Comparison of ENCODE assay signal across 8 mouse cellular contexts in the genomic region with DNA sequence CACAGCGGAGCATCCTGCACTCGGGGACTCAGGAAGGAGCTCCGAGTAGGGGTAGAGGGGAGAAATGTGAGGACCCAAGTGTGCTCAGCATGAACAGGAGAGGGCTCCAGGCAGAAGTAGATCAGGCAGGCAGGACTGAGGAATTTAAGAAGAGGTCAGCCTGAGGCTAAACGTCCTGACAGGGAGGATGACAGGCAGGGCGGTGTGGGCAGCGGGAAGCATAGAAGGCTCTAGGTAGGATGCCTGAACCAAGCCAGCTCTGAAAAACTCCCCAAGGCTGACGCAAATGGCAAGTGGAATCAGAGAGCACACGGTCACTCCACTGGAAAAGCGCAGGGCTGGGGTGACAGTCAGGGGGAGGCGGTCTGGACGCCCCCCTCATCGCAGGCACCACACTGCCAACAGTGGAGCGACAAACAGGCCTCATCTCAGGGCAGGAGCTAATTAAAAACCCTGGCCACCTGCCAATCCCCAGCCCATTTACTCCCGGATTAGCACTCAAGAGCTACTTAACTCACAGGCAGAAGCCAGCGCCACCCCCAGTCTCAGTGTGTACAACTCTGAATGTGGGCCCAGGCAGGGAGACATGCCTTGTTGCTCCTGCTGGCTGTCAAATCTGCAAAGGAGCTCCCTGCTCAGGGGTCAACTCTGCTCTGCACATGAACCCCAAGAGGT. TPM values are rescaled to one million over a fixed set of nuclear protein-coding genes. Genes with fewer than 3 reads are reported as not detected.
A peak's percentile ranks its signal among the peaks of the same experiment; 100 is the strongest.
DNase-seq lines count a peak whose midpoint lies in the region; ATAC-seq and TF ChIP-seq lines count a peak whose summit lies in the region.

No protein-coding gene starts in this region.

- H3K27me3 ChIP-seq in kidney, adult 2 months (replicated peaks; ENCODE audit: control insufficient read depth, insufficient read depth, low read length) = no peaks in the 10 kb centered on the region
- peaks cover 66% of the 10 kb centered on the region for H3K27me3 ChIP-seq in forebrain, embryonic 13.5 days
- peaks cover 10% of the 10 kb centered on the region for H3K27me3 ChIP-seq in hindbrain, embryonic 11.5 days (ENCODE audit: control insufficient read depth, insufficient read depth, low read length)

- DNase-seq in kidney, adult 2 months = peak; percentile 16
- DNase-seq in kidney, adult 18-20 months = no peak
- peak; percentile 50 for DNase-seq in hindbrain, embryonic 11.5 days (ENCODE audit: low spot score)
- peak; percentile 82 to 85 for DNase-seq in left cerebral cortex, postnatal 10 days (ENCODE audit: extremely low spot score in 1 of 2, low spot score in 2 of 2)
- peak; percentile 95 for DNase-seq in retina, postnatal 1 day
- DNase-seq in ovary, adult 18-20 months (ENCODE audit: low spot score) = no peak

- no peaks in the 10 kb centered on the region for H3K36me3 ChIP-seq in kidney, adult 2 months (ENCODE audit: control insufficient read depth, insufficient read depth, low read length)
- H3K36me3 ChIP-seq in forebrain, embryonic 13.5 days (ENCODE audit: poor library complexity, severe bottlenecking) = no peaks in the 10 kb centered on the region
- H3K36me3 ChIP-seq in hindbrain, embryonic 11.5 days (ENCODE audit: control insufficient read depth, insufficient read depth, low read length) = no peaks in the 10 kb centered on the region

- WGBS in kidney, adult 2 months = 43% methylated on average over 15 of the region's 15 CpGs
- 3% methylated on average over 15 of the region's 15 CpGs for WGBS in forebrain, embryonic 13.5 days
- 14% methylated on average over 15 of the region's 15 CpGs for WGBS in hindbrain, embryonic 11.5 days

- peak overlapping the region; percentile 47 for H3K4me2 ChIP-seq in forebrain, embryonic 13.5 days
- no peak overlapping the region for H3K4me2 ChIP-seq in hindbrain, embryonic 11.5 days (replicated peaks; ENCODE audit: low read depth, low read length)

- intact Hi-C loops in left cerebral cortex, postnatal 10 days (cut with DNase I) = no loop called here

- ATAC-seq in forebrain, embryonic 13.5 days = peak; percentile 92
- peak; percentile 39; the same call in 1 of the 2 replicates for ATAC-seq in hindbrain, embryonic 11.5 days (ENCODE audit: low FRiP score)
- ATAC-seq in erythroid progenitor cell, adult 5-6 weeks (replicated peaks; ENCODE audit: low FRiP score, poor library complexity, severe bottlenecking) = no peak

- H3K9ac ChIP-seq in forebrain, embryonic 13.5 days = 0 out of 2 replicates have a peak overlapping the region, but pooled peaks have one; percentile 46
- H3K9ac ChIP-seq in hindbrain, embryonic 11.5 days (ENCODE audit: low read depth, low read length) = no peak overlapping the region

- no peaks in the 10 kb centered on the region for H3K9me3 ChIP-seq in forebrain, embryonic 13.5 days (replicated peaks)
- no peaks in the 10 kb centered on the region for H3K9me3 ChIP-seq in hindbrain, embryonic 11.5 days (ENCODE audit: control insufficient read depth, low read length)

- H3K27ac ChIP-seq in kidney, adult 2 months (ENCODE audit: insufficient read depth, low read depth, low read length) = no peak overlapping the region
- H3K27ac ChIP-seq in forebrain, embryonic 13.5 days = peak overlapping the region; percentile 63
- no peak overlapping the region for H3K27ac ChIP-seq in hindbrain, embryonic 11.5 days (ENCODE audit: low read depth, low read length)

- H3K4me3 ChIP-seq in kidney, adult 2 months (ENCODE audit: insufficient read depth, low read depth, low read length) = no peak overlapping the region
- no peak overlapping the region; the same call in 1 of the 2 replicates for H3K4me3 ChIP-seq in forebrain, embryonic 13.5 days
- no peak overlapping the region for H3K4me3 ChIP-seq in hindbrain, embryonic 11.5 days (ENCODE audit: low read depth, low read length)

- no peak for TF ChIP-seq CTCF in kidney, adult 2 months (conservative IDR thresholded peaks at IDR 0.05; ENCODE audit: insufficient read depth, insufficient read length, low read depth, low read length)

- H3K4me1 ChIP-seq in kidney, adult 2 months (ENCODE audit: control insufficient read depth, insufficient read depth, low read length) = no peaks in the 10 kb centered on the region
- peaks cover 41% of the 10 kb centered on the region for H3K4me1 ChIP-seq in forebrain, embryonic 13.5 days
- H3K4me1 ChIP-seq in hindbrain, embryonic 11.5 days (replicated peaks; ENCODE audit: control insufficient read depth, insufficient read depth, low read length) = peaks cover 13% of the 10 kb centered on the region

- TF ChIP-seq POLR2A in kidney, adult 2 months (IDR thresholded peaks at IDR 0.05; ENCODE audit: low read depth, low read length) = no peak

RNA-seq across cellular contexts. Expression of a gene that starts 22.0 kb away (rescaled TPM):
- 2.2 and 2.9 TPM in 2 replicates for polyA plus RNA-seq in kidney, adult 2 months (2012; rRNA removed)
- 1.2 and 1.5 TPM in 2 replicates for polyA plus RNA-seq in forebrain, embryonic 13.5 days (2015; fragmentation: Nextera tagmentation; extraction: Ambion mirVana)
- polyA plus RNA-seq in hindbrain, embryonic 11.5 days (2014; fragmentation: Nextera tagmentation; extraction: Ambion mirVana) = 2.1 and 2.3 TPM in 2 replicates
- 1 to 10 TPM; 2.6 to 2.7 TPM for total RNA-seq in left cerebral cortex, postnatal 10 days (2021)
- 14.4 and 17.2 TPM in 2 replicates for total RNA-seq in erythroid progenitor cell, adult 5-6 weeks (2015; ENCODE audit: low replicate concordance)
- 11.9 and 16.9 TPM in 2 replicates for total RNA-seq in erythroid progenitor cell, adult 5-6 weeks (2017; ENCODE audit: low replicate concordance)

RNA-seq across cellular contexts. Expression of a gene that starts 23.5 kb away (rescaled TPM):
- polyA plus RNA-seq in kidney, adult 2 months (2012; rRNA removed) = 17.8 and 18.1 TPM in 2 replicates
- polyA plus RNA-seq in forebrain, embryonic 13.5 days (2015; fragmentation: Nextera tagmentation; extraction: Ambion mirVana) = 15.3 and 18.6 TPM in 2 replicates
- polyA plus RNA-seq in hindbrain, embryonic 11.5 days (2014; fragmentation: Nextera tagmentation; extraction: Ambion mirVana) = 12.6 and 14.8 TPM in 2 replicates
- total RNA-seq in left cerebral cortex, postnatal 10 days (2021) = 100 to 1,000 TPM; 123 to 128 TPM
- total RNA-seq in erythroid progenitor cell, adult 5-6 weeks (2015; ENCODE audit: low replicate concordance) = 35.0 and 36.0 TPM in 2 replicates
- total RNA-seq in erythroid progenitor cell, adult 5-6 weeks (2017; ENCODE audit: low replicate concordance) = 51.7 and 55.5 TPM in 2 replicates

Comparison
In these comparisons a context has a peak if more than half of its experiments do, and no peak if none do; other contexts are left out.
1. DNase-seq: peak in kidney, adult 2 months (single experiment), hindbrain, embryonic 11.5 days (single experiment), left cerebral cortex, postnatal 10 days (2 of 2) and retina, postnatal 1 day (single experiment); none in kidney, adult 18-20 months (single experiment) and ovary, adult 18-20 months (single experiment).